Mouse (Mus musculus): Measurements from ENCODE around the gene Plch2. TPM values are rescaled to one million over a fixed set of nuclear protein-coding genes. Genes with fewer than 3 reads are reported as not detected.

Plch2 gene
- polyA plus RNA-seq, 1 experiment, result not detected

GRCm38 (mm10) chr4:154994876-154995275 is 61.7 kb downstream of the Plch2 start:
- no peak for TF ChIP-seq CTCF (IDR thresholded peaks at IDR 0.05; ENCODE audit: insufficient read depth, low read depth, low read length)
- no peak for TF ChIP-seq POLR2A (IDR thresholded peaks at IDR 0.05; ENCODE audit: insufficient read depth, low read depth, low read length)
- no peak overlapping the region for H3K27ac ChIP-seq (ENCODE audit: insufficient read depth, low read depth, low read length)
- peaks cover 19% of the 10 kb centered on the region for H3K4me1 ChIP-seq (ENCODE audit: control insufficient read depth, insufficient read depth, low read length)
- H3K4me3 ChIP-seq (ENCODE audit: insufficient read depth, low read depth, low read length), result no peak overlapping the region
- 52% methylated on average over 4 of the region's 4 CpGs for WGBS

- no peak overlapping the region for H3K4me3 ChIP-seq (ENCODE audit: insufficient read depth, low read depth, low read length)
- no peak overlapping the region for H3K27ac ChIP-seq (ENCODE audit: insufficient read depth, low read depth, low read length)
- WGBS, result 79% methylated on average over 15 of the region's 15 CpGs
- TF ChIP-seq CTCF (IDR thresholded peaks at IDR 0.05; ENCODE audit: insufficient read depth, low read depth, low read length), result no peak
- TF ChIP-seq POLR2A (IDR thresholded peaks at IDR 0.05; ENCODE audit: insufficient read depth, low read depth, low read length), result no peak
- peaks cover 22% of the 10 kb centered on the region for H3K4me1 ChIP-seq (ENCODE audit: control insufficient read depth, insufficient read depth, low read length)
Observed at GRCm38 (mm10) chr4:154986750-154987149, 69.8 kb downstream of the Plch2 start.

- WGBS, result 26% methylated on average over 17 of the region's 17 CpGs
- peak overlapping the region; percentile 17; the same call in 1 of the 2 replicates for H3K4me3 ChIP-seq (ENCODE audit: insufficient read depth, low read depth, low read length)
- no peak overlapping the region for H3K27ac ChIP-seq (ENCODE audit: insufficient read depth, low read depth, low read length)
- peaks cover 22% of the 10 kb centered on the region for H3K4me1 ChIP-seq (ENCODE audit: control insufficient read depth, insufficient read depth, low read length)
- peak; percentile 77 for TF ChIP-seq CTCF (IDR thresholded peaks at IDR 0.05; ENCODE audit: insufficient read depth, low read depth, low read length)
- TF ChIP-seq POLR2A (IDR thresholded peaks at IDR 0.05; ENCODE audit: insufficient read depth, low read depth, low read length), result no peak
Observed at GRCm38 (mm10) chr4:154986096-154986495, 70.5 kb downstream of the Plch2 start.

- no peak overlapping the region for H3K4me3 ChIP-seq (ENCODE audit: insufficient read depth, low read depth, low read length)
- no peak for TF ChIP-seq CTCF (IDR thresholded peaks at IDR 0.05; ENCODE audit: insufficient read depth, low read depth, low read length)
- TF ChIP-seq POLR2A (IDR thresholded peaks at IDR 0.05; ENCODE audit: insufficient read depth, low read depth, low read length), result no peak
- peaks cover 22% of the 10 kb centered on the region for H3K4me1 ChIP-seq (ENCODE audit: control insufficient read depth, insufficient read depth, low read length)
- WGBS, result 80% methylated on average over 5 of the region's 5 CpGs
- no peak overlapping the region for H3K27ac ChIP-seq (ENCODE audit: insufficient read depth, low read depth, low read length)
Observed at GRCm38 (mm10) chr4:154985151-154985777, 71.3 kb downstream of the Plch2 start.

- H3K4me3 ChIP-seq (ENCODE audit: insufficient read depth, low read depth, low read length), result no peak overlapping the region
- peaks cover 22% of the 10 kb centered on the region for H3K4me1 ChIP-seq (ENCODE audit: control insufficient read depth, insufficient read depth, low read length)
- 44% methylated on average over 24 of the region's 24 CpGs for WGBS
- no peak for TF ChIP-seq POLR2A (IDR thresholded peaks at IDR 0.05; ENCODE audit: insufficient read depth, low read depth, low read length)
- no peak for TF ChIP-seq CTCF (IDR thresholded peaks at IDR 0.05; ENCODE audit: insufficient read depth, low read depth, low read length)
- no peak overlapping the region for H3K27ac ChIP-seq (ENCODE audit: insufficient read depth, low read depth, low read length)
Observed at GRCm38 (mm10) chr4:154983767-154984166, 72.8 kb downstream of the Plch2 start.

- Histone ChIP-seq H3K4me1 (ENCODE audit: control insufficient read depth, insufficient read depth, low read length) (peaks cover 22% of the 10 kb centered on the region), H3K27ac (ENCODE audit: insufficient read depth, low read depth, low read length) (no peak overlapping the region), H3K4me3 (ENCODE audit: insufficient read depth, low read depth, low read length) (no peak overlapping the region)
- 81% methylated on average over 18 of the region's 19 CpGs for WGBS
- TF ChIP-seq CTCF (IDR thresholded peaks at IDR 0.05; ENCODE audit: insufficient read depth, low read depth, low read length) (no peak), POLR2A (IDR thresholded peaks at IDR 0.05; ENCODE audit: insufficient read depth, low read depth, low read length) (no peak)
Observed at GRCm38 (mm10) chr4:154982247-154983120, 74.1 kb downstream of the Plch2 start.

GRCm38 (mm10) chr4:154981530-154981929 is 75.1 kb downstream of the Plch2 start:
- WGBS, result 27% methylated on average over 7 of the region's 7 CpGs
- no peak overlapping the region for H3K27ac ChIP-seq (ENCODE audit: insufficient read depth, low read depth, low read length)
- TF ChIP-seq CTCF (IDR thresholded peaks at IDR 0.05; ENCODE audit: insufficient read depth, low read depth, low read length) (peak; percentile 65; the same call in 1 of the 2 replicates), POLR2A (IDR thresholded peaks at IDR 0.05; ENCODE audit: insufficient read depth, low read depth, low read length) (no peak)
- H3K4me3 ChIP-seq (ENCODE audit: insufficient read depth, low read depth, low read length), result no peak overlapping the region
- H3K4me1 ChIP-seq (ENCODE audit: control insufficient read depth, insufficient read depth, low read length), result peaks cover 19% of the 10 kb centered on the region

GRCm38 (mm10) chr4:154981076-154981475 is 75.5 kb downstream of the Plch2 start:
- no peak for TF ChIP-seq POLR2A (IDR thresholded peaks at IDR 0.05; ENCODE audit: insufficient read depth, low read depth, low read length)
- no peak for TF ChIP-seq CTCF (IDR thresholded peaks at IDR 0.05; ENCODE audit: insufficient read depth, low read depth, low read length)
- H3K4me1 ChIP-seq (ENCODE audit: control insufficient read depth, insufficient read depth, low read length), result peaks cover 15% of the 10 kb centered on the region
- no peak overlapping the region for H3K27ac ChIP-seq (ENCODE audit: insufficient read depth, low read depth, low read length)
- 84% methylated on average over 6 of the region's 6 CpGs for WGBS
- no peak overlapping the region for H3K4me3 ChIP-seq (ENCODE audit: insufficient read depth, low read depth, low read length)

GRCm38 (mm10) chr4:154980110-154980509 is 76.5 kb downstream of the Plch2 start:
- Histone ChIP-seq H3K4me1 (ENCODE audit: control insufficient read depth, insufficient read depth, low read length) (peaks cover 8% of the 10 kb centered on the region), H3K4me3 (ENCODE audit: insufficient read depth, low read depth, low read length) (no peak overlapping the region), H3K27ac (ENCODE audit: insufficient read depth, low read depth, low read length) (no peak overlapping the region)
- 92% methylated on average over 4 of the region's 4 CpGs for WGBS
- peak; percentile 18; the same call in 1 of the 2 replicates for TF ChIP-seq CTCF (IDR thresholded peaks at IDR 0.05; ENCODE audit: insufficient read depth, low read depth, low read length)
- TF ChIP-seq POLR2A (IDR thresholded peaks at IDR 0.05; ENCODE audit: insufficient read depth, low read depth, low read length), result no peak

Data from olfactory bulb, adult 2 months (tissue).